Mouse (Mus musculus): ENCODE results near the gene Slc26a8.
"Not testable (repeated sequence)": the region's sequence is repeated elsewhere in the genome, so short reads cannot be mapped to it uniquely, and the experiment has no call there.

Slc26a8 gene

DNA sequence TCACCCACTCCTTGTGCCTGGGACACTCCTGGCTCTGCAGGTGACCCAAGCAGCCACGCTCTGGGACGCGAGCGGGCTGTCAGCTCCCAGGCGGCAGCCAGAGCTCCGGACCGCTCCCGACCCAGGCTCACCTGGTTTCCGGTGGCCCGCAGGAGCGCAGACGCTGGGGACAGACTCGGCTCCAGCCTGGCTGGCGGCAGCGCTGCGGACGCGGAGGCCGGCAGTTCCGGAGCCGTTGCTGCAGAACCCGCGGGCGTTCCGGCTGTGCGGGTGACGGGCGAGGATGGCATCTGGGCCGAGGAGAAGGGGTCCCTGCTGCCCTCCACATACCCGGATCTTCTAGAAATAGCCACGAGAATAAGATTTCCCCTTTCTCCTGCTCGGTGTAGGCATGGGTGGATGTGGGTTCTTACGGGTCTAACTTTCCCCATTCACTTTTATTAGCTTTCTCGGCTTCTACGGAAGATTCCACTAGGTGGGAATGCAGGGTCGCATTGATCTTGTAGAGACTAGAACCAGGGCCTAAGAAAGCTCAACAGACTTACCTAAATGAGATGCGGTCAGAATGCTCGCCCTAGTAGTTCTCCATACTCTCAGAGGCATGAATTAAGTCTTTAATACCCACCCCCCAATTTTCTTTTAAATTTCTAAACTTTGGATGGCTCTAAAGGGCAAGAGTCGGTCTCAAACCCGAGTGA is at the start of gene Slc26a8:
Gene Slc26a8 (minus strand): TSS at position 648 of the 698 bp plus-strand sequence.
- peak; percentile 55 for DNase-seq

DNA sequence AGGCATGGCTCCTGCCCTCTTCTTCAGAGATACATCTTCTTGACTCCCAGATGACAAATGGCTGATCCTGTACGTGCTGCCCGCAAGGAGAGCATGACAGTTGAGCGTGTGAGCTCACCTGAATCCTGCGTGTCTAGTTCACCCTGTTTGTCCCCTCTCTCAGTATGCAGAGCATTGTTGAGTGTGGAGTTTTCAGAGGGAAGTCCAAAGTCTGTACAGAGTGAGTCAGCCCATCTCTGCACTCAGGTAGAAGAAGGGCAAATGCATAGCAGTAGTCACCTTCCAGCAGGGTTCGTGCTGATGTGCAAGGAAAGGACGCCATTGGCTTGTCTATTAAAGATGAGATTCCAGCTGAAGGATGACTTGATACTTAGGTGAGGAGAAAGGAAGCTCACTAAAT is 49.2 kb upstream of the Slc26a8 start:
- DNase-seq = no peak

DNA sequence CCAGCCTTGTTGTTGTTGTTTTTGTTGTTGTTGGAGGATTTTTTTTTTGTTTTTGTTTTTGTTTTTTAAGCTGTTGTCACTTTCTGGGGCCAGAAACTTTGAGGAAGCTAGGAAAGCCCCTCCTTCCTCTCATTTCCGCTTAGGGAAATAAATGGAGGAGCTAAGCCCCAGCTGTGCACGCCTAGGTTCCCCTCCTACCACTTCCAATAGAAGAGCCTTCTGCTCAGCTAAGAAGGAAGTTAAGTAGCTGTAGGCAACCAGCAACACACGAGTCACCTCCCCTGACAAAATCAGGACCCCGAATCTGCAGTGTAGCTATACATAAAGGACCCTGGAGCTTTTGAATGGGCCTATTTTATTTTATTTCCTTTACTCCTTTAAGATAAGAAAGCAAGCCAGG is 47.9 kb upstream of the Slc26a8 start:
- DNase-seq = no peak

DNA sequence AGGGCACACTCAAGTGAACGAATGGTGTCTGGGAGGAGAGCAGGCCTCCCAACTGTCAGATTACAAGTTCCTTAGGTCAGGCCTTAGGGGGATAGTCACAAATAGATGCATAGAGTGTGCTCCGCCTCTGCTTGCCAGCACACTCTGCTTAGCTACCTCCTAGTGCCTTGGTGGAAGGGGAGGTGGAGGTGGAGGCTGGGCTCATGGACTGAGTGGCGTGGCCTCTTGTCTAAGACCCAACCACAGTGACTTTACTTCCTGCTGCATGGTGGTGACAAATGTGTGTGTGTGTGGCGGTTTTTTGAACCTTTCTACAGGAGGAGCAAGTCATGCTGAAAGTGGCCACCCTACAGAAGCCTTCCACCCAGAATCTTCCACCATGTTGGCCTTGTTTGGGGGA is 46.5 kb upstream of the Slc26a8 start:
- no peak for DNase-seq

DNA sequence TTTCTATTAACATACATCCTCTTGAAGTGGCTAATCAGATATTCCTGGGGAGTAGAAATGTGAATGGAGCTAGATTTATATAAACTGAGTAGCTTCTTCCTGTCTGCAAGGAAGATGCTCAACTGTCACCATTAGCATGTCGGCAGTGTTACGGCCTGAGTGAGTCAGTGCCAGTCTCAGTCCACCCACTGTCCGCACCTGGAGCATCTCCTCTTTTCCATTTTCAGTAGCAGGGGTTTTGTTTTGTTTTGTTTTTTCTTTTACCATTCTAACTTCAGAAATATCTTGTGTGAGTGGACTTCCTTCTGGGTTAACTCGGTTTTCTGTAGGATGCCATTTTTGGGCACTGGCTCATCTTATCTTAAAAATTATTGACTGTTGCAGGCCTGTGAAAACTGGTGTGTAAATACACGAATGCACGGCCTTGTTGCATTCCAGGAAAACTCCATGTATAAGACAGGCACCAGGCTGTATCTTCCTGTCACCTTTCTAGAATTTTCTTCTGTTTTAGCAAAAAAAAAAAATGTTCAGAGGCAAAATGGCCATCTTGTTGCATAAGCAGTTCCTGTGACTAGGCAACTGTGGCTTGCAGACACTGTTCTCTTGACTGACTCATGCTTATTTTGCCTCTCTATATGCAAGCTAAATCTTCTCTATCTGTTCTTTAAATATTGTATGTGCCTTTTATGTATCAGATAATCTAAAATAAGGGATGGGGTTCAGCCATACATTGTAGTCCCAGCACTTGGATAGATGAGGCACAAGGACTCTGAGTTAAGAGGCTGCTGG is 45.5 kb upstream of the Slc26a8 start:
- DNase-seq = no peak

DNA sequence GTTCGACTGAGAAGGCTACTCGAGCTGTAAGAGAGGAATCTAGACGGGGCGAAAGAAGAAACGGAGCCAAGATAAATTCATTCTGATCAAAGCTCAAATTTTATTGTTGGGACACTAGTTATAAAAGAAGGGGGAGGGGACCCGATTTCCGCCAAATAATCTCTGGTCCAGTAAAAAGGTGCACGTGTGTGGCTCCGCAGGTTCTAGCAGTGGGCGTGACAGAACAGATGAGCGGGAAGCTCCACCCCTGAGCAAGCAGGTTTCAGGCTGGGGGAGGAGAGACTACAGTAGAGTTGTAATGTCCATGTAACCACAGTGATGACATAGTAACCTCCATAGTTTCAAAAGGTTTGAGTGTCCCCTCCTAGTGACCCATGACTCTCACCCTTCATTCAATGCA is 37.5 kb upstream of the Slc26a8 start:
- not testable (repeated sequence) for DNase-seq

DNA sequence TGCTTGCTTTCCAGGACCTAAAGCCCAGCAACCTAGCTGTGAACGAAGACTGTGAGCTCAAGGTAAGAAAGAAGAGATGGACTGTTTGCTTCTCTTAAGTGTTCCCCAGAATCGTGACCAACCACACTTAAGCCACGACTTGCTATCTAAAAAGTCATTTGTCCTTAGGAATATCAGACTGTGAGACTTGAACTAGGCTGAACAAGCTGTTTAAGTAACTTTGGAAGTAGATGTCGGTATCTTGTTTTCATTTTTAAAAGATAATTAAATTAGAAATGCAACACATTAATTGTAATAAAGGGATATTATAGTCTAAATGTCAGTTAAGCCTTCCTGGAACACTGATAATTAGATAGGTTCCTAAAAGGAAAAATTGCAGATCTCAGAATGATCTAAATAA is 35.8 kb upstream of the Slc26a8 start, which contains the start of gene AC170998.1:
Gene AC170998.1 (plus strand): TSS at position 301 of the 400 bp plus-strand sequence.
- DNase-seq = no peak

DNA sequence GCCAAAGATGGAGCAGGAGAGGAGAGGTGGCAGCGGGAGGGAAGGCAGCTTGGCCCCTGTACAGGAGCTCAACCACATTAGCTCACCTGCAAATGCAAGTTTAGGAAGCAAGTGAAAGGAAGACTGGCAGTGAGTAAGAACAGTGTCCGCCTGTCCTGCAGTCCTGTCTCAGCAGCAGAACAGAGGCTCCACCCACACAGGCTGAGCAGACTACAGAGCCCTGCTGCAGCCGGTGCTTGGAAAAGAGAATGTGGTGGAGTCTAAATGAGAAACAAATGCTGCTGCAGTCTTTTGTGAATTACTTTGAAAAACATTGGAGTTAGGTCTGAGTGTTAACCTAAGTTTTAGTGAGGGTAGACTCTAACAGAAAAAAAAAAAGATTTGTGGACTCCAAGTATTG is 27.5 kb upstream of the Slc26a8 start:
- no peak for DNase-seq

DNA sequence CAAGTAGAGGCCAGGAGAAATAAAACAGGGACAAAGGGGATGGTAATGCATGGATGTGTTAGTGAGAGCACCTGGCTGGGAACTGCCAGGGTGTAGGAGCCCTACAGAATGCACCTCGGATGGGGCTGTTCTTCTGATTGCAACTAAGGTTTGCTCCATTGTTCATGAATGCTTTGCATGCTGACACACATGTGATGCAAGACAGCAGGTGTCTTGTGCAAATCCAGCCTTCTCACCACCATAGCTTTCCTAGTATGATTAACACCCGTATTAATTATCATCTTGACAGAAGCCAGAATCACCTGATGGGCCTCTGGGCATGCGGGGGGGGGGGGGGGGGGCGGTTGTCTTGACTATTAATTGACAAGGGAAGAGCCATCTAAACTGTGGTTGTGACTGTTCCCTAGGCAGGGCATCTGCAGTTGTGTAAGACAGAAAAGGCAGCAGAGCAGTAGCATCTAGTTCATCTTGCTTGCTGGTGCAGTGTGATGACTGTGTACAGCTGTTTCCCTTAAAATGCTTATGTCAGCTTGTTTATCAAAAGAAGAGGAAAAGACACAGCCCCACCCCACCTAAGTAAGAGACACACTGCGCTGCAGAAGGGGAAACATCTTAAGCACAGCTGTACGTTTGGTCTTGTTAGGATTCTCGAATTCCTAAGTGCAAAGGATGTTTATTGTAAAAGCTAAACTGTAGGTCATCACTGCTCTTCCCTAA is 26.0 kb upstream of the Slc26a8 start:
- DNase-seq = no peak

DNA sequence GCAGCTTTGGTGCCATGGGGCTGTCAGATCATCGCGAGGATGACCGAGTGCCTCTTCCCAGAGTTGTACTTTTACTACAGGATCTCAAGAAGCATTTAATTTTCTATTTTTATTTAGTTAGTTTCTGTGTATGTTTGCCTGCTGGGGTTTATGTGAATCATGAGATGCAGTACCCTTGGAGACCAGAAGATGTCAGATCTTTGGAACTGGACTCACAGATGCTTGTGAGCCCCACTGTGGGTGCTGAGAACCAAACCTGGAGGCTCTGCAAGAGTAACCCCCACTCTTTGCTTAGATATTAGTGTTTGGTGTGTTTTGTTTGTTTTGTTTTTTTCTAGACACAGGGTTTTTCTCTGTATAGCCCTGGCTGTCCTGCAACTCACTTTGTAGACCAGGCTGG is 24.0 kb upstream of the Slc26a8 start:
- no peak for DNase-seq

DNA sequence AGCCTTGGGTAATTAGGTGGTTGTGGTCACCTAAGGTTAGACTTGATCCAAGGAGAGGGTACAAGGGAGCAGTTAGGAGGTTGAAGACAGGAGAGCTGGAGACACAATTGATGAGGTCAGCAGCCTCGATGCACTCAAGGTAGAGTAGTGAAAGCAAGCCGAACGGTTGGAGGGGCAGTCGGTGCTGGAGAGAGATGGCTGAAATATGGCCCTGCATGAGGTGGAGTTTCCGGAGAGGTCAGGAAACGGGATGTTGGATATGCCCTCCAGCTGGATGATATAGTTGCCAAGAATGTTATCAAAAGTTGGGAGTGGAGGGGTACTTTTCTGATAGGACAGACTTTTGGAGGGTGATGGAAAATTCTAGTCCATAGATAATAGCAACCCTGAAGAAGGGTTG is 22.3 kb upstream of the Slc26a8 start:
- no peak for DNase-seq

DNA sequence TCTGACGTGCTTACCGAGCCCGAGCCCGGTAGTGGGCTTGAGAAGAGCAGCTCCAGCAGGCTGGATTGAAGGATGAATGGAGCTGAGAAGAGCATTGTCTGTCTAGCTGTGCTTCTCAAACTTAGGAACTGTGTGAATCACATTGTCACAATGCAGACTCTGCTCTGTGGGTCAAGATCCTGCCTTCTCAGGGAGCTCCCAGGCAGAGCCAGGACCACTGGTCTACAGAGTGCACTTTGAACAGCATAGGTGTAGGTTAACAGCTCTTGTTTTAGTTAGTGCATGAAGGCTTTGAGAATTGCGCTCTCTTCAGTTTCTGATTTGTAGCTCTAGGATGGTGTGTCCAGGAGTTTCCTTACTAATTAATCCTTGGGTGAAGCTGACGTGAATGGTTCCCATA is 21.2 kb upstream of the Slc26a8 start:
- DNase-seq = no peak

DNA sequence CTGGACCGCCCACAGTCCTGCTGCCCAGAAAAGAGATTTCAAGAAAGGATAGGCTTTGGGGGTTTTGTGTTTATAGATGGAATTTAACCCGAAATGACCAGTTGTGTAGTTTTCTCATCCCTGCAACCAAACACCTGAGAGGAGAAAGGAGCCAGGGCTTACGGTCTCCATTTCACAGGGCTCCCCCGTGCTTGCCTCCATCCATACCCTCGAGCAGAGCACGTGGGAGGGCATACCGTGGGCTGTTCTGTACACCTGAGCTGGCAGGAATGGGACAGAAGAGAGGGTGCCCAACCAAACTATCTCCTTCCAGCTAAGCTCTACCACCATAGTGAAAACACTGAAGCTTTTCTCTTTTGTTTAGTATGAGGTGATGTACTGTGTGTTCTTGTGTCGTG is 20.3 kb upstream of the Slc26a8 start:
- DNase-seq = no peak

DNA sequence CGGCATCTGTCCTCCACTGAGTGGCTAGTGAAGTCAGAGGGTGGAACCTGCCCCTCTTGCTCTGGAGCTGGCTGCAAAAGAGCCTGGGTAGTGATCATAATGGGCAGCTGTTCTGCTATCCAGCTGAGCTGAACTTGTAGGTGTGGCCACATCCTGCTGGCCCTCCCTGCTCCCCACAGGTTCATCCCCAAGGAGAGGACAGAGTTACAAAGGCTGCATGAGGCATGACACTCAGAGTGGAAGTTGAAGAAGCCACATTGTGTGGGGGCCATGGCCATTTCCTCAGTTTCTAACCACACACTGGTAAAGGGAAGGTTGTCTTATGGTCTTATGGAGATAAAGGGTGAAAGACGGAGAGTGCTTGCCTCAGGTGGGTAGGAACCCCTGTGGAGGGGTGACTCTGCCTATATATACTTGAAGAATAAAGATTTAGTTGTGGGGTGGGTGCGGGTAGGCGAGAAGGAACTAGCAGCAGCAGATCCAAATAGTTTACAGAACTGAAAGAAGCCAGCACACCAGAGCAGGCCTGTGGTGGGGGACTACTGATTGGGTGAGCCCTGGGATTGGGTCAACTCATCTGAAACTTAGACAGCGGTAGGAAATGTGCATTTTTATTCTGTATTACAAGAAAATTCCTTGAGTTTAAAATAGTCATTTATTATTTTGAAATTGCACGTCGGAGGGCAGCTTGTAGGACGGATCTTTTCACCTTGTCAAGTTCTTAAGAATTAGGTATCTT is 19.7 kb upstream of the Slc26a8 start:
- no peak for DNase-seq

DNA sequence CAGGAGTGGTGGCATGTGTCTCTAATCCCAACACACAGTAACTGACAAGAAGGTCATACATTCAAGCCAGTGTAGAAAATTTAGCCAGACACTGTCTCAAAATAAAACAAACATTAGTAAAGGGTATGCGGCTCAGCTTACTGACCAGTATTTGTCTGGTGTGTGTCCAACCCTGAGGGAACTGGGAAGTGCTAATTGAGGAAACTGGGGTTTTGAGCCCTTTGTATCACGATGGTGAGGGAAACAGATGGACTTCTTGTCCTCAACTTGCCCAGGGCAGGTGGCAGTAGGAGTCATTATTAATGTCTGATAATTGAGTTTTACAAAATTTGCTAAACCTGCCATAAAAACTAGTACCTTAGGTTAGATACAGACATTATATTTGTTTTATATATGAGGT is 19.0 kb upstream of the Slc26a8 start:
- DNase-seq = no peak

DNA sequence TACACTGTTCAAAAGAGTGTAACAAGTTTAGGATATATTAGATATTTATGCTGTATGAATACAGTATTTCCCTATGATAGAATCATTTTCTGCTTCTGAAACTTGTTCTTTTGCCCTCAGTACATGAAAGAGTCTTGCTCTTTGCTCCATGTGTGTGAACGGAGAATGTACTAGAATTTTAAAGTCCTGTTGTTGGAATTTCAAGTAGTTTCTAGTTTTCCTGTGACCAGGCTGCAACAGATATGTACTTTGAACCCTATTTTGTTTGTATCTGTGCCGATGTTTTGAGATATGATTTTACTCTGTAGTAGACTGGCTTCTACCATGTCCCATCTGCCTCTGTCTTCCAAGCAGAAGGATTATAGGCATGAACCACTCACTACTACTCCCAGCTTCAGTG is 17.8 kb upstream of the Slc26a8 start:
- DNase-seq = no peak

DNA sequence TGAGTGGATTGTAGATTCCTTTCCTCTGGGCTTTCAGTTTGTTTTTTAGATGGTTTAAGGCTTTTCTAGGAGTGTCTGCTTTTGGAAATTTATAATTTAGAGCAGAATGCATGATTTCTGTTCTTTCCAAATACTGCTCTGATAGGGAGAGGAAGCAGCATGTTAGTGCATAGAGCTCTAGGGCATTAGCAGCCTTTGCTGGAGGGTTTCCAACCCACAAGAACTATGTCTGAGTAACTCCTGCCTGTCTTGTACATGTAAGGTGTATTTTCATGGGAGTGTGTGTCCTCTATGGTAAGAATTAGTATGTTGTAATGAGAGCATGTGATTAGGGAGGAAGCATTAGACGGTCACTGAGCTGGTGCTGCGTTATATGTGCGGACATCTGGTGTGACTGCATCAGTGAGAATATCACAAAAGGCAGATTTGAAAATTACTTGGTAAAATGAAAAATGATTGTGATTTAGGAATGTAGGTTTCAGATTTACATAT is 17.1 kb upstream of the Slc26a8 start:
- DNase-seq = no peak

DNA sequence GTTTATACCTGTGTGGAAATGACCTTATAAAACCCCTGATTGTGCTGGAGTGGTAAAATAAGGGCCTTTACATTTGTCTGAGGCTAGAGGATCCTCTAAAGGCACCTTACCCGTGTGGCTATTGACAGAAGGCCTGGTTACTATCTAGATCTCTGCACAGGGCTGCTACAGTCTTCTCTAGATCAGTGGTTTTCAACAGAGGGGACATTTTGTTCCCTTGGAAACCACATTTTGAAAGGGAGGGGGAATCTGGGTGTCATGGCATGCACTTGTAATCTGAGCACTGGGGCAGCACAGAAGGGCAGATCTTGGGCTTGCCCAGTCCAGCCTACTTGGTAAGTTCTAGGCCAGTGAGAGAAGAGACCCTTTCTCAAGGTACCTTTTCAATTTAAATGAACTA is 16.7 kb upstream of the Slc26a8 start:
- no peak for DNase-seq

DNA sequence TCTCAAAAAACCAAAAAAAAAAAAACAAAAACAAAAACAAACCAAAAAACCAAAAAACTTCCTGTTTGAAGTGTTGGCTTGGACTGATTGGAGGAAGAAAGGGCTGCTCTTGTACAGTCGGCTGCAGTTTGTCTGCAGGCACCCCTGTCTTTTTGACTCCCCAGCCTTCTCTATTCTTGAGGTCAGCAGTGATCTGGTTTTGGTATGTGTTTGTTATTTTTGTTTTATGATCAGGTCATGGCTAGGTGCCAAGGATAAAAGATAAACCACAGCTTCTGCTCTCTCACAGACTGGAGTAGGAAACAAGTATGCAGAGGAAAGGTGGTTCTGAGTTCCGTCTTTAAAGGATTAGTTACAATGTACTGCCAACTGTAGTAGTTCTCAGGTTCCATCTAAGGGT is 12.6 kb upstream of the Slc26a8 start:
- no peak for DNase-seq

DNA sequence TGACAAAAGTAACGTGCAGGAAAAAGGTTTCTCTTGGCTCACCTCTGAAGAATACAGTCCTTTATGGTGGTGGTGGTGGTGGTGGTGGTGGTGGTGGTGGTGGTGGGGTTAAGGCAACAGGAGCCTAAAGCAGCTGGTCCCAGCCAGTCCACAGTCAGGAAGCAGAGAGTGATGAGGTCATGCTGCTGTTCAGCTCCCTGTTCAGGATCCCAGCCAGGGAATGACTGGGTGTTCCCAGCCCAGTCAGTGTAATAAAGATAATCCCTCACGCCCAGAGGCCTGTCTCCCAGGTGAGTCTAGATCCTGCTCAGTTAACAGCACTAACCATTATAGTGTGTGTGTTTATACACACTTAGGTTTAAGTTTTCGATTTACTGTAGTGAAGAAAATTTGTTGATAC is 11.7 kb upstream of the Slc26a8 start:
- DNase-seq = no peak

DNA sequence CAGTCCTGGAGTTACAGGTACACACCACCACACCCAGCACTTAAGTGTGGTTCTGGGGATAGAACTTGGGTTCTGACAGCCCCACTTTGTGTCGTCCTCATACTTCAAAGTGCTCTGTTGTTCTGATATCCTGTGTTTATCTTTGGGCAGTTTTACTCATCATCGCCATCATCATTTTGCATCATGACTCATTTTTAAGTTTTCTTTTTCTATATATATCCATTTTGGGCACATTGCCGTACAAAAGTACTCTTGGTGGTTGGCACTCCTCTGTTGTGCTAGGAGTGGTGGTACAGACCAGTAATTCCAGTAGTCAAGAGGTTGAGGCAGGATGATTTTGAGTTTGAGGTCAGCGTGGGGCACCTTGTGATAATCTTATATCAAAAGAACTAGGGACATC is 11.1 kb upstream of the Slc26a8 start:
- DNase-seq = no peak

DNA sequence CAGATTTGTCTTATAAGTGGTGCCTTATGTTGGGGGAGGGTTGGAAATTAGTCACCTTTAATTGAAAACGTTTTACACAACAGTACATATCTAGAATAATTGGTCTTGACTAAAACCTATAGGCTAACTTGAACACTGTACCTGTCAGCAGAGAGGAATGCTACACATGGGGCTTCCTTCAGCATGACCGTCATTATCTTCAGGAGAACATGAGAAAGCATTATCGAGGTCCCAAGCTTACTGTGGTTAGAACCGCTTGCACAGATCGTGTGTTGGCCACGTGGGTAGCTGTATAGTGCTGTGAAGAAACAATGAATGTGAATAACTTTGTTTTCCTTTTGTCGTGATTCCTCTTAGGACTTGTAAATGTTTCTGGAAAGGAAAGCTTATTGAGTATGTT is 9.8 kb upstream of the Slc26a8 start:
- no peak for DNase-seq

DNA sequence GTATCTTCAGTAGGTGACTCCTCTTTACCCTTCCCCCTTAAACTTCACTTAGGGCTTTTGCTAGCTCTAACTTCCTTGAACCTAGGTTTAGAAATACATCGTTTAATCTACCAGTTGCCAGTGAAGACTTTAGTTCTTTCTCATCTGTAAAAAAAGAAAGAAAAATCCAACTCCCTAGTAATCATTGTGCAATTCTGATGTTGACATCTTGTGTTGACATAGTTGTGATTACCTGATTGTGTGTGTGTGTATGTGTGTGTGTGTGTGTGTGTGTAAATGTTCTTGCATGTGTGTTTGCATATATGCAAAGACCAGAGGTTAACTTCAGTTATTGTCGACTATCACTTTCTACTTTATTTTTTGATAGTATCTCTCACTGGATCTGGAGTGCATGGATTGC is 8.6 kb upstream of the Slc26a8 start:
- no peak for DNase-seq

Data from cerebellum, adult 11-12 months (tissue).